Mouse (Mus musculus): ENCODE results near the gene Zbtb41.

DNA sequence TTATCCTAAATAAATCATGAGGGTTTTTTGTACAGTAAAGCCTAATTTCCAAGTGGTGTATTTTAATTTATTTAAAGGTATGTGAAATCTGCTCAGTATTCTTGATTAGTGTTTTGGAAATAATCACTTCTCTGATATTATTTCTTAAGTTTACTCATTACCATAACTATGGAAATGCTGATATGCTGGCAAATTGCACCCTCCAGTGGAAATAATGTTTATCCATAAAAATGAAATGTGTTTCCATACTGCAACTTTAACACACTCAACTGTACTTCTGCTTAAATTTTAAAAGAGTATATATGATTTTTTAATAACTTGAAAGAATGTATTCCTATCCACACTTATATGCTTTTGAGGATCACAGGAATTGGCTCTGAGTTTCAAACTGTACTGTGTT, 16.3 kb upstream of the Zbtb41 start:
- TF ChIP-seq POLR2A (IDR thresholded peaks at IDR 0.05; ENCODE audit: control insufficient read depth, extremely low read depth, insufficient read depth, low read length, poor library complexity) (no peak), CTCF (IDR thresholded peaks at IDR 0.05; ENCODE audit: borderline replicate concordance, control insufficient read depth, extremely low read depth, insufficient read depth, low read length, poor library complexity) (no peak)

Measured in thymus, adult 2 months (tissue).